Mouse (Mus musculus) embryonic facial prominence, embryonic 13.5 days (tissue): ENCODE data around the gene Mamstr. TPM values are rescaled to one million over a fixed set of nuclear protein-coding genes. Genes with fewer than 3 reads are reported as not detected.

Source experiments
- ATAC-seq: fragments of 200-750 bp; cut with Nextera tagmentation; 2 replicates; pipeline ENCODE4 v1.8.0; 2017; ENCODE audit warnings: low read depth; ENCODE audit not compliant: insufficient number of reproducible peaks, insufficient read depth, low FRiP score, low TSS enrichment
- H3K27ac ChIP-seq: fragments of 300-500 bp; sonication (generic); 2 replicates; pipeline ENCODE4 v1.5.1; 2015; ENCODE audit warnings: moderate library complexity, mild to moderate bottlenecking, inconsistent platforms
- H3K27me3 ChIP-seq: fragments of 300-500 bp; sonication (generic); 2 replicates; pipeline ENCODE4 v1.6.1; 2015; ENCODE audit warnings: mild to moderate bottlenecking, inconsistent platforms
- H3K36me3 ChIP-seq: fragments of 300-500 bp; sonication (generic); 2 replicates; pipeline ENCODE4 v1.6.1; 2015; ENCODE audit warnings: mild to moderate bottlenecking, inconsistent platforms
- H3K4me1 ChIP-seq: fragments of 300-500 bp; sonication (generic); 2 replicates; pipeline ENCODE4 v1.6.1; 2015; ENCODE audit warnings: inconsistent platforms
- H3K4me2 ChIP-seq: fragments of 300-500 bp; sonication (generic); 2 replicates; pipeline ENCODE4 v1.6.1; 2015; ENCODE audit warnings: moderate library complexity, mild to moderate bottlenecking, inconsistent platforms
- H3K4me3 ChIP-seq: fragments of 300-500 bp; sonication (generic); 2 replicates; pipeline ENCODE4 v1.5.1; 2015; ENCODE audit warnings: mild to moderate bottlenecking, inconsistent platforms
- H3K9ac ChIP-seq: fragments of 300-500 bp; sonication (generic); 2 replicates; pipeline ENCODE4 v1.6.1; 2015; ENCODE audit warnings: mild to moderate bottlenecking, inconsistent platforms
- H3K9me3 ChIP-seq: fragments of 300-500 bp; sonication (generic); 2 replicates; pipeline ENCODE4 v1.6.1; 2016; ENCODE audit warnings: inconsistent platforms
- WGBS: fragments of 180-500 bp; shearing (Covaris S2); methylation state at CpG from one replicate; pipeline ENCODE4 v1.1.7; 2015; ENCODE audit warnings: mixed read lengths; 5-methylcytosine and 5-hydroxymethylcytosine counted together
- polyA plus RNA-seq: library from polyadenylated mRNA; unstranded; fragments of >200 nt; fragmentation: Nextera tagmentation; extraction: Ambion mirVana; gene quantifications from 2 replicates; pipeline ENCODE4 v1.2.1, GENCODE M21; 2015

Mamstr gene
- polyA plus RNA-seq, 1 experiment from 2014 or later = 5.2 TPM

DNA sequence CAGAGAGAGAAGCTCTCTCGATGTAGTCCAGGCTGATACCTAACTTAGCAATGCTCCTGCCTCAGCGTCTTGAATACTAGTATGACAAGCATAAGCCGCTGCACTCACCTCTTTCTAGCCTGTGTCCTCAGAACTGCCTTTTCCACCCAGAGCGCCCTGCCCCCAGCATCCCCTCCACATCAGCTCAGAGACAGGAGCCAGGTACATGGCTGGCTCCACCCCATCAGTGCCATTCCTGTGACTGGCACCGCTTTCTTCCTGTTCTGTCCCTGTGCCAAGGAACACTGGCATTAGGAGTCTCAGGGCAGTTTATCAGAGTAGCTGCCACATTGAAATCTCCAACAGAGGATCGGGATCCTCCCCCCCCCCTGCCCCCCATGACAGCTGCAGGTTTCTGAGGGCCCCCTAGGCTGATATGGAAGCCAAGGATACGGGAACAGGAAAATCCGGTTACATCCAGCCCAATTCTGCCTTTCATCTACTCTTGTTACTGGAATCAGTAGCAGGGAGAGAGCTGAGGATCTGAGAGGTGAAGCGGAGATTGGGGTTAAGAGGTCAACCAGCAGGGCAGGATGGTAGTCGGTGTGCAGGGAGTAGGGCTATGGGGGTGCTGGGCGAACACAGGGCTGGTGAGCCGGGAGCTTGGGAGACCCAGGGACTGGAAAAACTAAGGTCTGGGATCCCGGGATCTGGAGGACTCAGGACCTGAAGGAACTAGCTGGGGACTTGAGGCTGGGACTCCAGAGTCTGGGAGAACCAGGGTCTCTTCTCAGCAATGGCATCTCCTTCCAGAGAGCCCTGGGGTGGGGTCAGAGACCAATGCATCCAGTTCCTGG lies 25.7 kb downstream of the Mamstr start:
- no peaks in the 10 kb centered on the region for H3K36me3 ChIP-seq
- peaks cover 19% of the 10 kb centered on the region for H3K4me1 ChIP-seq
- no peak for ATAC-seq
- H3K9me3 ChIP-seq = peaks cover 3% of the 10 kb centered on the region; the same call in 1 of the 2 replicates
- H3K4me2 ChIP-seq = peak overlapping the region; percentile 16; the same call in 1 of the 2 replicates
- 34% methylated on average over 13 of the region's 13 CpGs for WGBS
- 0 out of 2 replicates have a peak overlapping the region, but pooled peaks have one; percentile 16 for H3K9ac ChIP-seq
- no peak overlapping the region for H3K4me3 ChIP-seq
- no peak overlapping the region for H3K27ac ChIP-seq
- no peaks in the 10 kb centered on the region for H3K27me3 ChIP-seq

DNA sequence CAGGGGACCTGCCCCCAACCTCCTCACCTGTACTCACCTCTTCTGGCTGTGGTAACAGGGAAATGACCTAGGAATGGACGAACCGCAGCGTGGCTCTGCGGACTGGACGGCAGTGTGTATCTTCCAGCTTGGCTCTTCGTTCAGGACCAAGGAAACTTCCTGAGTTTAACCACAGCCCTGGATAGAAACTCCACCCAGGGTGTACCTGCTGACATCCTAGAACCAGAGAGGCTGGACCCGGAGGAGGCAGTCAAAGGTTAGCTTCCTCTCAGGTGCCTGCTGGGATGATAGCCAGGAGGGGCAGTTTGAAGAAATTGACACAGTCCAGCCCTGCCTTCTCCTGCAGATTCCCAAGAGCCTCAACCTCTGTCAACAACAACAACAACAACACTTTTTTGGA lies 26.4 kb downstream of the Mamstr start, which contains the start of gene Fut2:
Gene Fut2, minus strand, starts transcription at position 234 of the 400 bp plus-strand sequence.
- Histone ChIP-seq H3K27ac (no peak within 1 kb of the TSS), H3K9ac (0 out of 2 replicates have a peak within 1 kb of the TSS, but pooled peaks have one; percentile 16), H3K4me1 (peaks cover 19% of the 10 kb centered on the region), H3K4me2 (peak within 1 kb of the TSS; percentile 16; the same call in 1 of the 2 replicates), H3K27me3 (no peaks in the 10 kb centered on the region), H3K4me3 (no peak within 1 kb of the TSS), H3K9me3 (peaks cover 3% of the 10 kb centered on the region; the same call in 1 of the 2 replicates), H3K36me3 (no peaks in the 10 kb centered on the region)
- 74% methylated on average over 7 of the region's 7 CpGs for WGBS
- ATAC-seq = no peak

GRCm38 (mm10) chr7:45667761-45668160 lies 28.0 kb downstream of the Mamstr start:
- no peaks in the 10 kb centered on the region for H3K27me3 ChIP-seq
- H3K27ac ChIP-seq = no peak overlapping the region
- H3K4me1 ChIP-seq = peaks cover 19% of the 10 kb centered on the region
- 75% methylated on average over 14 of the region's 14 CpGs for WGBS
- no peak for ATAC-seq
- no peak overlapping the region for H3K4me3 ChIP-seq
- no peaks in the 10 kb centered on the region for H3K36me3 ChIP-seq
- peaks cover 3% of the 10 kb centered on the region; the same call in 1 of the 2 replicates for H3K9me3 ChIP-seq
- no peak overlapping the region for H3K9ac ChIP-seq
- H3K4me2 ChIP-seq = no peak overlapping the region

DNA sequence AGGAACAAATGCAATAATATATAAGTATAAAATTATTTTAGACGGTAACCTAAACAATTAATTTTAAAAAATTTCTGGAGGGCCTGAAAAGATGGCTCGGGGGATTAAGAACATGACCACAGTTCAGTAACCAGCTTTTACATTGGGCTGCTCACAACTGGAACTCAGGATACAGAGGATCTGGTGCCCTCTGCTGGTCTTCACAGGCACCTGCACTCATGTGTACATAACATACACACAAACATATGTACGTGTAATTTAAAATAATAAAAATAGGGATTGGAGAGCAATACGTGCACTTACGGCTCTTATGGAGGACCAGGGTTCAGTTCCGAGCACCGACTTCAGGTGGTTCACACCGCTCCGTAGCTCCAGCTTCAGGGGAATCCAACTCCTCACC lies 29.1 kb downstream of the Mamstr start:
- peaks cover 18% of the 10 kb centered on the region for H3K4me1 ChIP-seq
- H3K9me3 ChIP-seq = peaks cover 3% of the 10 kb centered on the region; the same call in 1 of the 2 replicates
- H3K4me3 ChIP-seq = no peak overlapping the region
- H3K4me2 ChIP-seq = no peak overlapping the region
- H3K9ac ChIP-seq = no peak overlapping the region
- no peaks in the 10 kb centered on the region for H3K36me3 ChIP-seq
- ATAC-seq = no peak
- WGBS = 98% methylated on average over 9 of the region's 9 CpGs
- H3K27ac ChIP-seq = no peak overlapping the region
- H3K27me3 ChIP-seq = no peaks in the 10 kb centered on the region

GRCm38 (mm10) chr7:45677627-45678295 lies 38.0 kb downstream of the Mamstr start:
- ATAC-seq = no peak

DNA sequence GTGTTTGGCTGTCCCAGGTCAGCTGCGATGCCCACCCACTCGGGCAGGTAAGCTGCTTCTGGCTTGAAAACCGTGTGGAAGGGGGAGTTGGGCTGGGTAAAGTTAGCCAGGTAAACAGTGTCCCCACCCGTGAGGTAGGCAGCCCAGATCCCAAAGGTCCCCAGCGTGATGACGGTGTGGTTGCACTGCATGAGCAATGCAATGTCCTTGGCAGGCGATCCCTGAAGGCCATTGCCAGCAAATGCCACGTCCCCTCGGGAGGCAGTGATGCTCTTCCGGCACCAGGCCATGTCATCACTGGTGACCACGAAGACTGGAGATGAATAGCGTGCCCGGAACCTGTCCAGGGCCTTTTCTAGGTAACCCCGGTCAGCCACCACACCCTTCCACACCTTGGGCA lies 38.7 kb downstream of the Mamstr start:
- H3K4me2 ChIP-seq = no peak overlapping the region
- H3K27me3 ChIP-seq = no peaks in the 10 kb centered on the region
- WGBS = 93% methylated on average over 14 of the region's 14 CpGs
- no peak for ATAC-seq
- peaks cover 16% of the 10 kb centered on the region for H3K4me1 ChIP-seq
- H3K4me3 ChIP-seq = no peak overlapping the region
- H3K9me3 ChIP-seq = no peaks in the 10 kb centered on the region
- H3K9ac ChIP-seq = no peak overlapping the region
- H3K36me3 ChIP-seq = no peaks in the 10 kb centered on the region
- H3K27ac ChIP-seq = no peak overlapping the region

More at GRCm38 (mm10) chr7:45677627-45678295, 38.0 kb downstream of the Mamstr start:
- Histone ChIP-seq H3K9me3 (no peaks in the 10 kb centered on the region), H3K36me3 (no peaks in the 10 kb centered on the region), H3K4me1 (peaks cover 8% of the 10 kb centered on the region), H3K27me3 (no peaks in the 10 kb centered on the region), H3K4me3 (no peak overlapping the region), H3K4me2 (no peak overlapping the region), H3K27ac (no peak overlapping the region), H3K9ac (no peak overlapping the region)
- WGBS = 80% methylated on average over 7 of the region's 7 CpGs

DNA sequence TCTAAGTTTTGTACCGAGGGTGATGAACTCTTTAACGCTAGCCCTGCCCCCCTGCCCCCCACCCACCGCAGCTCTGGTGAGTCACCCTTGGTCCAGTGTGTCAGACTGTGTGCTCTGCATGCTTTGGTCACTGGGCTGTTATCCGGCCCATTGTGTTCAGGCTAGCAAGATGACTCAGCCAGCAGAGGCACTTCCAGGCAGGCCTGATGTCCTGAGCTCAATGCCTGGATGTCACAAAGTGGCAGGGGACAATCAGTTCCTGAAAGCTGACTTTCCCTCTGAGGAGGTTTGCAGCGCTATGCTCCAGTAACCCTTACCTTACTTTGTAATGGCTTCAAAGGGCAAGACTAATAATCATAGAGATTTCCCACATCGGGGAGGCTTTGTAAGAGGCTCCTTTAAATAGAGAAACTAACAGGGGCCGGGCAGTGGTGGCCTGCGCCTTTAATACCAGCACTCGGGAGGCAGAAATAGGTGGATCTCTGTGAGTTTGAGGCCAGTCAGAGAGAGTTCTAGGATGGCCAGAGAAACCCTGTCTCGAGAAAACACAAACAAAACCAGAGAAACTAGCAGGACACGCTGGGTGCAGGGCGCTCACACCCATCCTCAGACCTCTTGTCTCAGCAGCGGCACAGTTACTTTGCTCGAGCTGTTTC lies 40.3 kb downstream of the Mamstr start:
- ATAC-seq = no peak
- no peak overlapping the region for H3K27ac ChIP-seq
- no peaks in the 10 kb centered on the region for H3K9me3 ChIP-seq
- H3K9ac ChIP-seq = no peak overlapping the region
- no peaks in the 10 kb centered on the region for H3K27me3 ChIP-seq
- WGBS = 76% methylated on average over 14 of the region's 14 CpGs
- H3K36me3 ChIP-seq = no peaks in the 10 kb centered on the region
- no peak overlapping the region for H3K4me3 ChIP-seq
- H3K4me2 ChIP-seq = no peak overlapping the region
- H3K4me1 ChIP-seq = peaks cover 30% of the 10 kb centered on the region

- WGBS = 84% methylated on average over 8 of the region's 8 CpGs
- Histone ChIP-seq H3K4me2 (no peak overlapping the region), H3K27ac (no peak overlapping the region), H3K9ac (no peak overlapping the region), H3K4me3 (no peak overlapping the region), H3K4me1 (peaks cover 41% of the 10 kb centered on the region), H3K27me3 (no peaks in the 10 kb centered on the region), H3K36me3 (no peaks in the 10 kb centered on the region), H3K9me3 (no peaks in the 10 kb centered on the region)
- ATAC-seq = no peak
Observed at GRCm38 (mm10) chr7:45681046-45681736, 41.4 kb downstream of the Mamstr start.

GRCm38 (mm10) chr7:45682144-45683126 lies 42.7 kb downstream of the Mamstr start:
- no peaks in the 10 kb centered on the region for H3K36me3 ChIP-seq
- WGBS = 30% methylated on average over 14 of the region's 14 CpGs
- peak overlapping the region; percentile 50 for H3K4me2 ChIP-seq
- H3K9me3 ChIP-seq = no peaks in the 10 kb centered on the region
- peak overlapping the region; percentile 41; the same call in 1 of the 2 replicates for H3K9ac ChIP-seq
- no peak; the same call in 1 of the 2 replicates for ATAC-seq
- peak overlapping the region; percentile 51; the same call in 1 of the 2 replicates for H3K27ac ChIP-seq
- H3K27me3 ChIP-seq = no peaks in the 10 kb centered on the region
- H3K4me1 ChIP-seq = peaks cover 48% of the 10 kb centered on the region
- 0 out of 2 replicates have a peak overlapping the region, but pooled peaks have one; percentile 13 for H3K4me3 ChIP-seq

DNA sequence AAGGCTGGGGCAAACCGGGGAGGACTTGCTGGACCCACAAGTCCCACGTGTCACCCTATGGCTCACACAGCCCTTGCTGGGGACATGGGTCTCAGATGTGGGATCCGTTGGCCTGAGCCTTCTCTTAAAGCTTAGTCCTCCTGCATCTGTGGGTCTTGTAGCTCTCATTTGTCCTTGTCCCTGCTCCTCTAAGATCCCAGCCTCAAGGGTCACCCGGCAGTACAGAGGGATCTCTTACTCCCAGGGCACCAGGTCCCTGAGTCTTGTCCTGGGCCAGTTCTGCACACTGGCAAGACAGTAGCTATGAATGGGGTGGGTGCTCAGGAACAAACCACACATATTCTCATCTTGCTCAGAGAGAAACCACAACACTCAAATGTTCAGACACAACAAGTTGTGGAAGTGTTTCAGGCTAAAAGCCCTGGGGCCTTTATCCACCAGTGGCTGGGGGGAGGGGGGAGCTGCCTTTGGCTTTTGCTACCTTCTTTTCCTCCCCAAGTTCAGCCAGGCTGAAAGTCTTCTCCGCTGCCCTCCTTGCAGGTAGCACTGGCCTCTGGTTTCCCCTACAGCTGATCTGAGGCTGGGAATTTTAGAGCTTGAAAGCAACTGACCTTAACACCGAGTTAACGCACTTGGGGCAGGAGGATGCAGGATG lies 43.7 kb downstream of the Mamstr start, which contains the start of gene Ntn5:
Gene Ntn5, plus strand, starts transcription at position 627 of the 655 bp plus-strand sequence.
- Histone ChIP-seq H3K4me2 (peak within 1 kb of the TSS; percentile 50), H3K27ac (peak within 1 kb of the TSS; percentile 87), H3K36me3 (no peaks in the 10 kb centered on the region), H3K4me3 (peak within 1 kb of the TSS; percentile 7; the same call in 1 of the 2 replicates), H3K4me1 (peaks cover 48% of the 10 kb centered on the region), H3K9ac (peak within 1 kb of the TSS; percentile 57; the same call in 1 of the 2 replicates), H3K27me3 (no peaks in the 10 kb centered on the region), H3K9me3 (no peaks in the 10 kb centered on the region)
- no peak for ATAC-seq
- WGBS = 69% methylated on average over 7 of the region's 7 CpGs
